Mouse (Mus musculus) heart, adult 2 months (tissue): ENCODE results near the gene Slc28a3.

Source experiments
- CTCF ChIP-seq: fragments of 200-600 bp; IDR thresholded peaks from 2 replicates; pipeline ENCODE4 v1.8.1; 2022; ENCODE audit warnings: antibody characterized with exemption, mild to moderate bottlenecking, moderate library complexity
- EP300 ChIP-seq: fragments of 200-500 bp; IDR thresholded peaks from 2 replicates; pipeline ENCODE4 v1.6.1; 2011; ENCODE audit warnings: low read depth, low read length, control low read depth; ENCODE audit not compliant: insufficient read depth
- POLR2A ChIP-seq: fragments of 200-500 bp; IDR thresholded peaks from 2 replicates; pipeline ENCODE4 v1.6.1; 2011; ENCODE audit warnings: mild to moderate bottlenecking, low read depth, low read length, control low read depth; ENCODE audit not compliant: insufficient read depth

DNA sequence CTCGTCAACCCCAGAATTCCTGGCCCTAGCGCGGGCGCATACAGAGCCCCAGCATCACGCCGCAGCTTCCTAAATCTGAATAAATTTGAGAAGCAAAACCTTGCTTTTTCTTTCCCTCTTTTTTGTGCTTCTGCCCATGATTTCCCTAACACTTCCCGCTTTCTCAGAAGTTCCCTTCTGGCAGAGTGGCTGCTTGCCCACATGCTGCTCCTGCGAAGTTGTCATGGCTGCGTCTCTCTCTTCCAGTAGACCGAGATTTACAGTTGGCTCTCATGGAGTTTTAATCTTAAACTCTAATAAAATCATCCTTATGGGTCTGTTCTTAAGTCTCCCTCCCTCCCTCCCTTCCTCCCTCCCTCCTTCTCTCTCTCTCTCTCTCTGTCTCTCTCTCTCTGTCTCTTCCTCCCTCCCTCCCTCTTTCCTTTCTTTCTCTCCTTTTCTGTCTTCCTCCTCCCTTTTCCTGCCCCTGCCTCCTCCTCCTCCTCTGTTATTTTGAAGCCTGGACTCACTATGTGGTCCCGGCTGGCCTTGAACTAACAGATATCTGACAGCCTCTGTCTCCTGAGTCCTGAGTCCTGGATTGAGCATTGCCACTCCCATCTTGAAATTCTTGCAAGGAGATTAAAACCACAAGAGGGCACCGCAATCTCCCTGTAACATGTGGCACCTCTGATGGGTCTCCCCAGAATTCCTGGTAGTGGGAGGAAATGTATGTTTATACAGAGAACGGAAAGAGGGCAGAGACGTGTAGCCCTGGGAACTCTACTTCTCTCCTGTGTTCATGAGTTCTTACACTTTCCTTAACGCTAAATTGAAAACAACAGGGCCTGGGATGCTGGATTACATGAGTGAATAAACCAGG is 21.8 kb downstream of the Slc28a3 start:
- TF ChIP-seq CTCF (no peak), POLR2A (no peak), EP300 (no peak)
